Comparison of ENCODE assay signal across 23 mouse cellular contexts in the genomic region with DNA sequence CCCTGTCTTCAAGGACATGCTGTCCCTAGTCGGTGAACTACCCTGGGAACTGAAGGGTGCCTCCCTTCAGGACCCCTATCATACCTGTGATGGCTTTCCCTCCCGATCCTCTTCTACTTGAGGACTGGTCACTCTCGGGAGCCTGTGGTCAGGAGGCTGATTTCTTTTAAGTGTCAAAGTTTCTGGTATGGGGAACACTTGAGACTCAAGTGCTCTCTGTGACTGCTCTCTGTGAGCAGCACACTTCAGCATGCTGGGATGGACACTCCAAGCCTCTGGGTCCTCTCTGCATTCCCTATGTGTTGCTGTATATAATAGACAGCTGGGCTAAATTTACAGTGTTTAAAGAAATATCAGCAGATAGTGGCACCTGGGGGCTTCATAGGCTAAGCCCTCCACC. TPM values are rescaled to one million over a fixed set of nuclear protein-coding genes. Genes with fewer than 3 reads are reported as not detected.
"Had no signal": no experiment of that assay in that cellular context is flagged by ENCODE, and none has a peak within 500 bp of the region (broad histone marks: within the 10 kb centered on the region; RNA-seq: fewer than 3 reads in every experiment).

No protein-coding gene starts in this region.

- H3K9me3 ChIP-seq: kidney, embryonic 15.5 days; limb, embryonic 10.5 days; limb, embryonic 13.5 days; liver, embryonic 12.5 days; liver, embryonic 15.5 days; midbrain, embryonic 12.5 days; midbrain, embryonic 15.5 days; neural tube, embryonic 12.5 days; neural tube, embryonic 15.5 days; stomach, embryonic 15.5 days had no signal

- DNase-seq: kidney, adult 2 months; kidney, postnatal 10 days; kidney, postnatal 36 days; layer of hippocampus, postnatal 36 days; liver; right cerebral cortex, adult 18-20 months; right cerebral cortex, postnatal 25 days; spleen, adult 18-20 months; thymus, adult 2 months; thymus, postnatal 14 days; thymus, postnatal 4 days had no signal

- H3K4me1 ChIP-seq: kidney, embryonic 15.5 days; limb, embryonic 10.5 days; limb, embryonic 13.5 days; liver, embryonic 15.5 days; midbrain, embryonic 12.5 days; midbrain, embryonic 15.5 days; neural tube, embryonic 12.5 days; neural tube, embryonic 15.5 days; stomach, embryonic 15.5 days had no signal

- ATAC-seq: intestine, postnatal 0 days; liver, embryonic 12.5 days; midbrain, embryonic 15.5 days had no signal

- H3K36me3 ChIP-seq: kidney, embryonic 15.5 days; limb, embryonic 10.5 days; limb, embryonic 13.5 days; liver, embryonic 12.5 days; liver, embryonic 15.5 days; midbrain, embryonic 12.5 days; midbrain, embryonic 15.5 days; neural tube, embryonic 12.5 days; neural tube, embryonic 15.5 days; stomach, embryonic 15.5 days had no signal

- H3K9ac ChIP-seq: kidney, embryonic 15.5 days; limb, embryonic 13.5 days; liver, embryonic 12.5 days; liver, embryonic 15.5 days; midbrain, embryonic 12.5 days; midbrain, embryonic 15.5 days; neural tube, embryonic 12.5 days; neural tube, embryonic 15.5 days; stomach, embryonic 15.5 days had no signal

- H3K4me2 ChIP-seq: kidney, embryonic 15.5 days; limb, embryonic 13.5 days; liver, embryonic 12.5 days; liver, embryonic 15.5 days; midbrain, embryonic 12.5 days; midbrain, embryonic 15.5 days; neural tube, embryonic 12.5 days; neural tube, embryonic 15.5 days; stomach, embryonic 15.5 days had no signal

- H3K27me3 ChIP-seq: kidney, embryonic 15.5 days; liver, embryonic 15.5 days; midbrain, embryonic 12.5 days; midbrain, embryonic 15.5 days; neural tube, embryonic 12.5 days; neural tube, embryonic 15.5 days; stomach, embryonic 15.5 days had no signal

- H3K27ac ChIP-seq: kidney, embryonic 15.5 days; left cerebral cortex, adult 2 months; limb, embryonic 10.5 days; limb, embryonic 13.5 days; liver, embryonic 12.5 days; liver, embryonic 15.5 days; midbrain, embryonic 12.5 days; midbrain, embryonic 15.5 days; neural tube, embryonic 12.5 days; neural tube, embryonic 15.5 days; stomach, embryonic 15.5 days had no signal

- H3K4me3 ChIP-seq: kidney, embryonic 15.5 days; left cerebral cortex, adult 2 months; limb, embryonic 10.5 days; limb, embryonic 13.5 days; liver, embryonic 12.5 days; liver, embryonic 15.5 days; midbrain, embryonic 12.5 days; midbrain, embryonic 15.5 days; neural tube, embryonic 12.5 days; neural tube, embryonic 15.5 days; stomach, embryonic 15.5 days had no signal

RNA-seq across cellular contexts. Expression of a gene that starts 39.9 kb away (rescaled TPM):
- polyA plus RNA-seq: limb, embryonic 10.5 days had no signal
